Comparison of ENCODE assay signal across 16 mouse cellular contexts in genomic region chr2:125152388-125152787, GRCm38 (mm10). TPM values are rescaled to one million over a fixed set of nuclear protein-coding genes. Genes with fewer than 3 reads are reported as not detected.
"Had no signal": no experiment of that assay in that cellular context is flagged by ENCODE, and none has a peak within 500 bp of the region (broad histone marks: within the 10 kb centered on the region; RNA-seq: fewer than 3 reads in every experiment).

TSS of gene Slc12a1 (plus strand) at chr2:125152505.

- H3K4me3 ChIP-seq: limb, embryonic 10.5 days; liver, embryonic 12.5 days; midbrain, embryonic 10.5 days; midbrain, embryonic 15.5 days; neural tube, embryonic 13.5 days had no signal

- H3K9ac ChIP-seq: liver, embryonic 12.5 days; lung, embryonic 14.5 days; midbrain, embryonic 15.5 days; neural tube, embryonic 13.5 days had no signal

- H3K4me1 ChIP-seq: liver, embryonic 12.5 days; midbrain, embryonic 10.5 days; midbrain, embryonic 15.5 days had no signal

- H3K36me3 ChIP-seq: limb, embryonic 10.5 days; liver, embryonic 12.5 days; midbrain, embryonic 10.5 days; midbrain, embryonic 15.5 days; neural tube, embryonic 13.5 days had no signal

- H3K9me3 ChIP-seq: limb, embryonic 10.5 days; liver, embryonic 12.5 days; midbrain, embryonic 10.5 days; midbrain, embryonic 15.5 days; neural tube, embryonic 13.5 days had no signal

- ATAC-seq: liver, embryonic 12.5 days; midbrain, embryonic 15.5 days had no signal

- H3K27me3 ChIP-seq: liver, embryonic 12.5 days; midbrain, embryonic 15.5 days; neural tube, embryonic 13.5 days had no signal

- H3K27ac ChIP-seq: limb, embryonic 10.5 days; liver, embryonic 12.5 days; midbrain, embryonic 10.5 days; midbrain, embryonic 15.5 days; neural tube, embryonic 13.5 days had no signal

- H3K4me2 ChIP-seq: liver, embryonic 12.5 days; lung, embryonic 14.5 days; midbrain, embryonic 15.5 days; neural tube, embryonic 13.5 days had no signal

- DNase-seq: lung, embryonic 14.5 days; lung, postnatal 10 days; lung, postnatal 4 days; retina, postnatal 1 day; right cerebral cortex, postnatal 4 days; spleen, adult 18-20 months; thymus, adult 18-20 months; thymus, postnatal 14 days had no signal

RNA-seq across cellular contexts. Expression of gene Slc12a1, which starts in this region (rescaled TPM):
- polyA plus RNA-seq: intestine, embryonic 14.5 days; large intestine, adult 2 months; limb, embryonic 10.5 days; liver, embryonic 12.5 days; lung, embryonic 14.5 days; midbrain, embryonic 10.5 days; midbrain, embryonic 15.5 days; stomach, embryonic 14.5 days had no signal
